Mouse (Mus musculus): Measurements from ENCODE around the gene Crtam.
A peak's percentile ranks its signal among the peaks of the same experiment; 100 is the strongest.

The Crtam gene

GRCm38 (mm10) chr9:41007785-41008184, 3.4 kb upstream of the Crtam start:
- DNase-seq (ENCODE audit: low spot score in 2 of 2), result no peak

- no peak for DNase-seq (ENCODE audit: low spot score in 2 of 2)
Measured at GRCm38 (mm10) chr9:40997116-40997779, 7.2 kb downstream of the Crtam start.

DNA sequence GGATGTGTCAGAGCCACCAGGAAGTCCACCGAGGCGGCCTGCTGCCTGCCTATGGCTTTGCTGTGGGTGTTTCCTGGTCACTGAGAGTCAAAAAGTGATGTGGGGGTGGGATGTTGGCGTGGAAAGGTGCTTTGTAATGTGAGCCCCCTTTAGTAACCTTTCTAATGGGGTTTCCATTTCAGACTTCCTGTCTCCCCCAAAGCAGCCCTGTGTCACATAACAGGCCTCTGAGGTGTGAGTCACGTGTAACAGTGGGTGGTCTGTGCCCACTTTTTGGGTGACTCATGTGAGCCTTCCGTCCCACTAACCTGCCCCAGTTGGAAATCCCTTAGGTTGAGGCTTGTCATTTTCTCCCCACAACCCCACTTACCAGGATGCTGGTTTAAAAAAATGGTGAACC, 10.4 kb downstream of the Crtam start:
- no peak for DNase-seq (ENCODE audit: low spot score in 2 of 2)

DNA sequence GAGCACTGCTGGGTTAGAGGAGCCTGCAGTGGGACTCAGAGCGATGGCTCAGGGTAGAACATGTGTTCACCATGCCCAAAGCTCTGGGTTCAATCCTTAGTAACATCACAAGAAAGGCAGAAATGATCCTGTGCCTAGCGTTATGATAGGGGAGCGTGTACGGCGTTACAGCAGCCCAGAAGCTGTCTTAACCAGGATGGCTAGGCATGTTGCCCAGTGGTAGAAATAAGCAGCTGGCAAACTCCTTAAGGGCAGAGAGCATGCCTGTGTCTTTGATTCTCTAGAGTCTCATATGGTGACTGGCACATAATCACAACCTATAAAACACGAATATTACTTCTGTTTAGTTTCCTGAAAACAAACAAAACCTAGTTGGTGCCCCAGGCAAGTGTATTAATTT, 12.9 kb downstream of the Crtam start:
- DNase-seq (ENCODE audit: low spot score in 2 of 2), result no peak

DNA sequence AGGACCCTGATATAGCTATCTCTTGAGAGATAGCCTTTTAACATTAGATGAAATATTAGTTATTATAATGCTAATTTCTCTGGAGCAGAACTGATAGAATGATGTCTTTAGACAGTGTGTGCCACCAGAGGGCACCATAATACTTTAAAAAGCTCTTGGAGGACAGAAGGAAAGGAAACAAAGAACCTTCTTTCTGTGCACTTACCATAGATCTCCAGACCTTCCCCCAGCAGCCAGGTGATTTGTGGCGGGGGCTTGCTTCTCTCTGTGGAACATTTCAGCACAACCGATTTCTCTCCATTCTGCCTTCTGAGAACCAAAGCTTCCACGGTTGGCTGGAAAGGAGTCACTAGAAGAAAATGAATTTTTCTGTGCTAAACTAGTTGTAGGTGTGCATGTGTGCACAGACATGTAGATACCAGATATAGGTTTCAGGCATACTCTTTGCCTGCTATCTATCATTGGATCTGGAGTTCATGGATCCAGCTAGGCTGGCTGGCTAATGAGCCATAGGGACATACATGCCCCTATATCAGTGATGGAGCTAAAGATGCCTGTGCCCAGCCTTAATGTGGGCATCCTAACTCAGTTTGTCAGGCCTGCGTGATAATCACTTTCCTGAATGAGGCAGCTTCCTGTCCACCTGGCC, 14.4 kb downstream of the Crtam start:
- peak in 1 of 2 experiments; percentile 40 for DNase-seq (ENCODE audit: low spot score in 2 of 2)

DNA sequence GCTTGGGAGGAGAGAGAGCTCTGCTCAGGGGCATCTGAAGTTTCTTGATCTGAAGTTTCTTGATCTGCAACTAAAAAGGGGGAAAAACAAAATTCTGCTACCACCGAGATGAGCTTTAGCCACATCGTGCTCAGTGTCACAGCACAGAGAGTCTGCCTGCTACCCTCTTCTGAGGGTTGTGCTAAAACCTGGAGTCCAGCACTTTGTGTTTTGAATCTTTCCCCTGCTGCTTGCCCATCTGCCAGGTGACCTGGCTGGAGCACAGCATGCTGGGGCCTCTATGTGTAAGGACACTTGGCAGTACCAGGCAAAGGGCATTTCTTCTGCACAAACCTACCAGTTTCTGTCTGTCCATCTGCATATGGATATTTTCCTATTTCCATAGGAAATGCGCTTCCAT, 20.1 kb downstream of the Crtam start:
- DNase-seq (ENCODE audit: low spot score in 2 of 2), result no peak

DNA sequence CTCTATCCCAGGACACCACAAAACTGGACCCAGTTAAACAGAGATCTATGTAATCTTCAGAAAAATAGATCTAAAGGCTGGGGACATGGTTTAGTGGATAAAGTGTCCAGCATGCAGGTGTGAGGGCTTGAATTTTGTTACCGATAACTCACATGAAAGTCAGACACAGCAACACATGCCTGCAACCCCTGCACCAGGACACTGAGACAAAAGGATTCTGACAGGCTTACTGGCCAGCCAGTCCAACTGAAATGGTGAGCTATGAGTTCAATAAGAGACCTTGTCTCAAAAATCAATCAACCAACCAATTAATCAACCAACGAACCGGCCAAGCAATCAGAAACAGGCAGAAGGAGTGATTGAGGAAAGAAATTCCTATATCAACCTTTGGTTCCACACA, 20.7 kb downstream of the Crtam start:
- DNase-seq (ENCODE audit: low spot score in 2 of 2), result no peak

GRCm38 (mm10) chr9:40982480-40982879, 21.9 kb downstream of the Crtam start:
- DNase-seq (ENCODE audit: low spot score in 2 of 2), result no peak

DNA sequence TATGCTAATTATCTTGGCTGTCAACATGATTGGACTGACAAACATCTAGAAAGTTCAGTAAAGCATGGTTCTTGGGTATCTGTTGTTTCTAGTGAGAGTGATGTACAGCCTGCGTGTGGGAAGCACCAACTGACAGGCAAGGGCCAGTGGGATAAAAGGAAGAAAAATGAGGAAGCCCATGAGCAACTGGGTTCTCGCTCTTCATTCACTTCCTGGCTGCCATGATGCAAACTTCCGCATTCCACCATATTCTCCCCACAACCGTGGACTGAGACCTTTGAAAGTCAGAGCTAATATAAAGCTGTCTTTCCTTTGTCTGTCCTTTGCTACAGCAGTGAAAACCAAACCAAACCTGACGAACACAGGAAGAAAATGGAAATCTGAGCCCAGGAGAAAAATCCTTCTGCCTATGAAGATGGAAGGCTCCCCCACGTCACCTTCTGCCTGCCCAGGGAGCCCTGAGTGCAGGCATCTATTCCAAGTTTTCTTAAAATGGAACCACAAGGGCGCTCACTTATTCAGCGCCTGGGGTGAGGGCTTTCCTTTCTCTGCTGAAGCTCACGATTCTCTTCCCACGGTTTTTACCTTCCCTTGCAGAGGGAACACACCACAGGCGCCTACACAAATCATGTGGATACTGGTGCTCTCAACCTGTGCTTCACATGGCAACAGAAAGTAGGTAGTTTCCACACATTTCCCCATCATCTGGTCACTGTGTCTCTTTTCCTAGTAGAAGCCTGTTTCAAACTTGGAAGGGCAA, 30.2 kb downstream of the Crtam start:
- DNase-seq (ENCODE audit: low spot score in 2 of 2), result no peak

DNA sequence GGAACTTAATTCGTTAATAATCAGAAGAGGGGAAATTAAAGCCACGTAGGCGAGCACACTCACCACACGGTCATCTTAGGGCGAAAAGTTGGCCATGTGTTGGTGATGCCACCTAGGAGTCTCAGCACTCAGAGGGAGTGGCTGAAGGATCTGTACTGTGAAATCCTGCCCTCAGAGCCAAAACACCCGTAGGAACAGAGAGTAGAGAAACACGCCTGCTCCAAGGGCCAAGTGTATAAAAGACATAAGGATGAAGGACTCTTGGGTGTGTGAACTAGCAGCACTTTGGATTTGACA, 40.1 kb downstream of the Crtam start:
- DNase-seq (ENCODE audit: low spot score in 2 of 2), result no peak

GRCm38 (mm10) chr9:40963586-40964417, 40.6 kb downstream of the Crtam start, which contains the start of gene Jhy:
TSS of gene Jhy (minus strand) at chr9:40964118.
- DNase-seq (ENCODE audit: low spot score in 2 of 2), result no peak

- no peak for DNase-seq (ENCODE audit: low spot score in 2 of 2)
Measured at GRCm38 (mm10) chr9:40961401-40961800, 43.0 kb downstream of the Crtam start.

- no peak for DNase-seq (ENCODE audit: low spot score in 2 of 2)
Measured at GRCm38 (mm10) chr9:40949039-40949615, 55.3 kb downstream of the Crtam start.

DNA sequence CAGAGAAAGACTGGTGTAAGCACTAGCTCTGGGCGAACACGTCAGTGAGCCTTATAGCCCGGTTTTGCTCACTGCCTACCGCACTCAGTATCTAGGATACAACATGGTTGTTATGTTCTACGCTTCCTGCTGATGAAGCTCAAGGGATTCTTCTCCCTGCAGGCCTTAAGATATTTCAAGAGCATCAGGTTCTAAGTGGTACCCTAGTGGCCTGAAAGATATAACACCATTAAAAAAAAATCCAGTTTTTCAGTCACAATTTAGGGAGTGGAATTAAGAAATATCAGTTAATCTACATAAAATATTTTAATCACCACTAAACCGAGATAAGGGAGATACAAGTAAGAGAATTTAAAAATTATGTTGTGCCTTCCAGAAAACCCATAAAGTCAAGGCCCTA, 56.0 kb downstream of the Crtam start:
- DNase-seq (ENCODE audit: low spot score in 2 of 2), result no peak

- no peak for DNase-seq (ENCODE audit: low spot score in 2 of 2)
Measured at GRCm38 (mm10) chr9:40947131-40947530, 57.3 kb downstream of the Crtam start.

- DNase-seq (ENCODE audit: low spot score in 2 of 2), result no peak
Measured at GRCm38 (mm10) chr9:40937425-40937824, 67.0 kb downstream of the Crtam start.

DNA sequence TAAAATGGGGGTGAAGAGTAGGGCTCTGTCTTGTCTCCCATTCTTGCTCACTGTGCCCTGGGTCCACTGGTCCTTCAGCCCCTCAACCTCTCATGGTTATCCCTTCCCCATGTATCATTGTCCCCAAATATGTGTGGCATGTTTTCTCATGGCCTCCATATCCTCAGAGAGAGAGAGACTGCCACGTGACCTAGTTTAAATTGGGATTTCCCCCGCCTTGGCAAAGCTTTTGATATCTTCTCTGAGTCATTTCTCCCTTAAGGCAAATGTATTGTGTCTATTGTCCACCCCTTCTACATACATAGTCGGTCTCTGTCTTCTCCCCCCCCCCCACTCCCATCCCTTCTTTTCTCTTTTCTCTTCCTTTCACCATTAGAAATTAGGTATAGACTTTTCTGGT, 71.1 kb downstream of the Crtam start:
- DNase-seq (ENCODE audit: low spot score in 2 of 2), result no peak

DNA sequence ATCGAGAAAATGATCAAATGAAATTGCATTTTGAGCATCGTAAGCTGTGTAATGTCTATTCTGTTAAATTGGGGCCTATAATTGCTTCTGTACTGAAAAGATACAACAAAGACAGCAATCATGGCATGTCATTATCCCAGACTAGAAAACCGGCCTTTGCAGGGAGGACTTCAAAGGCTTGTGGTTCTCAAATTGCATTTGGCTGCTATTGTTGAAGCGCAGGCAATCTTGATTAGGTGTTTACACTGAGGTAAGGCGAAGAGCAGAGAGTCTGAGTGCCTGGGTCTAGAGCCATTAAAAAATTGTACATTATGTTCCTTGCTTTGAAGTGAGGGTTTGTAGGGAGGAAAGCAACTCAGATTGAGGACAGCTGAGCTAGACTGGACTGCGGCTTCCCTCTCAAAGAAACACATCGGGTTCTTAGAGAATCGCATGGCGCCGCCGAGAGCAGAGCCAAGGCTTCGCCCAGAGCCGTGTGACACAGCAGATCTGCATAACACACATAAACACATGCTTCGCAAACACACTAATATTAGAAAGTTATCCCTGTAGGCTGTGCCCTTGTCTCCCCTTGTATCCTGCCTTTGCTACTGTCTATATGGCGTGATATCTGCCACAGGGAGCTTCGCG, 77.0 kb downstream of the Crtam start:
- DNase-seq (ENCODE audit: low spot score in 2 of 2), result no peak

Measured in spleen, postnatal 14 days (tissue).